Mouse (Mus musculus): Measurements from ENCODE around the gene Ctrc. TPM values are rescaled to one million over a fixed set of nuclear protein-coding genes. Genes with fewer than 3 reads are reported as not detected.

Gene Ctrc
- polyA plus RNA-seq, 1 experiment from 2014 or later: not detected

GRCm38 (mm10) chr4:141792554-141793281 lies 53.4 kb downstream of the Ctrc start:
- Histone ChIP-seq H3K9me3 (ENCODE audit: control insufficient read depth, low read length) (no peaks in the 10 kb centered on the region), H3K4me1 (replicated peaks; ENCODE audit: control insufficient read depth, insufficient read depth) (0 out of 2 replicates have a peak, but pooled peaks cover 4% of the 10 kb centered on the region), H3K4me2 (replicated peaks; ENCODE audit: low read depth) (peak overlapping the region; percentile 62), H3K9ac (ENCODE audit: low read length) (0 out of 2 replicates have a peak overlapping the region, but pooled peaks have one; percentile 14), H3K4me3 (ENCODE audit: low read depth, low read length) (peak overlapping the region; percentile 69), H3K36me3 (ENCODE audit: control insufficient read depth, insufficient read depth, low read length) (peaks cover 4% of the 10 kb centered on the region), H3K27ac (replicated peaks) (peak overlapping the region; percentile 96), H3K27me3 (ENCODE audit: control insufficient read depth, insufficient read depth, low read length) (no peaks in the 10 kb centered on the region)
- no peak for ATAC-seq (ENCODE audit: low FRiP score, low TSS enrichment)
- WGBS: 7% methylated on average over 10 of the region's 10 CpGs
- TF ChIP-seq CTCF (IDR thresholded peaks at IDR 0.05; ENCODE audit: low read depth) (no peak), EP300 (optimal IDR thresholded peaks at IDR 0.05) (no peak)
- DNase-seq (ENCODE audit: low spot score): no peak

GRCm38 (mm10) chr4:141791951-141792350 lies 54.2 kb downstream of the Ctrc start:
- no peak overlapping the region for H3K27ac ChIP-seq (replicated peaks)

GRCm38 (mm10) chr4:141791486-141791885 lies 54.7 kb downstream of the Ctrc start:
- 89% methylated on average over 7 of the region's 7 CpGs for WGBS
- TF ChIP-seq EP300 (optimal IDR thresholded peaks at IDR 0.05) (no peak), CTCF (IDR thresholded peaks at IDR 0.05; ENCODE audit: low read depth) (no peak)
- no peak overlapping the region for H3K4me2 ChIP-seq (replicated peaks; ENCODE audit: low read depth)
- no peak overlapping the region for H3K9ac ChIP-seq (ENCODE audit: low read length)
- H3K36me3 ChIP-seq (ENCODE audit: control insufficient read depth, insufficient read depth, low read length): no peaks in the 10 kb centered on the region
- H3K4me3 ChIP-seq (ENCODE audit: low read depth, low read length): no peak overlapping the region
- no peak overlapping the region for H3K27ac ChIP-seq (replicated peaks)
- no peak for DNase-seq (ENCODE audit: low spot score)
- ATAC-seq (ENCODE audit: low FRiP score, low TSS enrichment): no peak
- no peaks in the 10 kb centered on the region for H3K9me3 ChIP-seq (ENCODE audit: control insufficient read depth, low read length)
- 0 out of 2 replicates have a peak, but pooled peaks cover 4% of the 10 kb centered on the region for H3K4me1 ChIP-seq (replicated peaks; ENCODE audit: control insufficient read depth, insufficient read depth)
- no peaks in the 10 kb centered on the region for H3K27me3 ChIP-seq (ENCODE audit: control insufficient read depth, insufficient read depth, low read length)

More at GRCm38 (mm10) chr4:141791951-141792350, 54.2 kb downstream of the Ctrc start:
- Histone ChIP-seq H3K36me3 (ENCODE audit: control insufficient read depth, insufficient read depth, low read length) (peaks cover under 1% of the 10 kb centered on the region; the same call in 1 of the 2 replicates), H3K9ac (ENCODE audit: low read length) (no peak overlapping the region), H3K27me3 (ENCODE audit: control insufficient read depth, insufficient read depth, low read length) (no peaks in the 10 kb centered on the region), H3K4me3 (ENCODE audit: low read depth, low read length) (no peak overlapping the region), H3K4me2 (replicated peaks; ENCODE audit: low read depth) (no peak overlapping the region), H3K4me1 (replicated peaks; ENCODE audit: control insufficient read depth, insufficient read depth) (0 out of 2 replicates have a peak, but pooled peaks cover 4% of the 10 kb centered on the region), H3K9me3 (ENCODE audit: control insufficient read depth, low read length) (no peaks in the 10 kb centered on the region)
- ATAC-seq (ENCODE audit: low FRiP score, low TSS enrichment): no peak
- TF ChIP-seq CTCF (IDR thresholded peaks at IDR 0.05; ENCODE audit: low read depth) (no peak), EP300 (optimal IDR thresholded peaks at IDR 0.05) (no peak)
- no peak for DNase-seq (ENCODE audit: low spot score)
- WGBS: 78% methylated on average over 8 of the region's 8 CpGs

GRCm38 (mm10) chr4:141790524-141790990 lies 55.6 kb downstream of the Ctrc start, which contains the start of gene Dnajc16:
TSS of gene Dnajc16 (minus strand) at chr4:141790931.
- Histone ChIP-seq H3K4me3 (ENCODE audit: low read depth, low read length) (peak within 1 kb of the TSS; percentile 96), H3K9ac (ENCODE audit: low read length) (peak within 1 kb of the TSS; percentile 96), H3K27ac (replicated peaks) (peak within 1 kb of the TSS; percentile 90), H3K4me2 (replicated peaks; ENCODE audit: low read depth) (peak within 1 kb of the TSS; percentile 85), H3K27me3 (ENCODE audit: control insufficient read depth, insufficient read depth, low read length) (no peaks in the 10 kb centered on the region), H3K4me1 (replicated peaks; ENCODE audit: control insufficient read depth, insufficient read depth) (0 out of 2 replicates have a peak, but pooled peaks cover 4% of the 10 kb centered on the region), H3K9me3 (ENCODE audit: control insufficient read depth, low read length) (no peaks in the 10 kb centered on the region), H3K36me3 (ENCODE audit: control insufficient read depth, insufficient read depth, low read length) (no peaks in the 10 kb centered on the region; the same call in 1 of the 2 replicates)
- TF ChIP-seq EP300 (optimal IDR thresholded peaks at IDR 0.05) (no peak), CTCF (IDR thresholded peaks at IDR 0.05; ENCODE audit: low read depth) (peak; percentile 50)
- DNase-seq (ENCODE audit: low spot score) (peak; percentile 98), ATAC-seq (ENCODE audit: low FRiP score, low TSS enrichment) (peak; percentile 90)
- WGBS: under 1% methylated on average over 42 of the region's 42 CpGs

GRCm38 (mm10) chr4:141789564-141790218 lies 56.5 kb downstream of the Ctrc start:
- H3K4me2 ChIP-seq (replicated peaks; ENCODE audit: low read depth): peak overlapping the region; percentile 85
- H3K9ac ChIP-seq (ENCODE audit: low read length): peak overlapping the region; percentile 96
- peak overlapping the region; percentile 90 for H3K27ac ChIP-seq (replicated peaks)
- ATAC-seq (ENCODE audit: low FRiP score, low TSS enrichment): no peak
- 0 out of 2 replicates have a peak, but pooled peaks cover 4% of the 10 kb centered on the region for H3K4me1 ChIP-seq (replicated peaks; ENCODE audit: control insufficient read depth, insufficient read depth)
- DNase-seq (ENCODE audit: low spot score): peak; percentile 23
- no peaks in the 10 kb centered on the region for H3K9me3 ChIP-seq (ENCODE audit: control insufficient read depth, low read length)
- WGBS: 31% methylated on average over 3 of the region's 3 CpGs
- no peaks in the 10 kb centered on the region for H3K27me3 ChIP-seq (ENCODE audit: control insufficient read depth, insufficient read depth, low read length)
- peak overlapping the region; percentile 96 for H3K4me3 ChIP-seq (ENCODE audit: low read depth, low read length)
- no peak for TF ChIP-seq EP300 (optimal IDR thresholded peaks at IDR 0.05)
- no peaks in the 10 kb centered on the region; the same call in 1 of the 2 replicates for H3K36me3 ChIP-seq (ENCODE audit: control insufficient read depth, insufficient read depth, low read length)

Measured in stomach, postnatal 0 days (tissue).